In the genomic region with DNA sequence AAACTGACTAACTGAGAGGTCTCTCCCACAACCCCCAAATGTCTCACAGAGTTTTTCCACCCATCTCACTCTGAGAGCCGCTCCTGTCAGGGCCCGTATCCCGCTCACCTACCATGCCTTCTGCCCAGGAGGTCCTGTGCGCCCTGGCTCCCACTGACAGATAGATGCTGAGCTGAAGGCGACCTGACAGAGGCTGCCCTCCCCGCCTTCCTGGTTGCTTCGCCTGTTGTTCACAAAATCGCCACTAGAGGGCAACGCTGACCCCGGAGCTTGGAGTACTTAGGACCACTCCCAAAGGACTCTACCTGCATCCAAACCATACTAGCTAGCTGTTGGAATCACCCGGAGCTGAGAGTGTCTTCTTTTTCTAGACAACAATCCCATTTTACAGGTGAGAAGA, we compare ENCODE assay signal across 8 mouse cellular contexts. TPM values are rescaled to one million over a fixed set of nuclear protein-coding genes. Genes with fewer than 3 reads are reported as not detected.
A peak's percentile ranks its signal among the peaks of the same experiment; 100 is the strongest.
DNase-seq lines count a peak whose midpoint lies in the region; ATAC-seq and TF ChIP-seq lines count a peak whose summit lies in the region.

No protein-coding gene starts in this region.

- H3K4me1 ChIP-seq in liver, embryonic 12.5 days, result no peaks in the 10 kb centered on the region
- no peaks in the 10 kb centered on the region for H3K4me1 ChIP-seq in intestine, postnatal 0 days (replicated peaks; ENCODE audit: control insufficient read depth, insufficient read depth, low read length)
- H3K4me1 ChIP-seq in liver, embryonic 11.5 days (replicated peaks; ENCODE audit: control insufficient read depth, insufficient read depth, low read length), result no peaks in the 10 kb centered on the region
- no peaks in the 10 kb centered on the region for H3K4me1 ChIP-seq in neural tube, embryonic 11.5 days (ENCODE audit: control insufficient read depth, insufficient read depth, low read length)
- no peaks in the 10 kb centered on the region for H3K4me1 ChIP-seq in stomach, embryonic 16.5 days (ENCODE audit: control insufficient read depth, insufficient read depth, low read length)

- H3K9ac ChIP-seq in liver, embryonic 12.5 days, result no peak overlapping the region
- H3K9ac ChIP-seq in intestine, postnatal 0 days (ENCODE audit: low read depth, low read length), result no peak overlapping the region
- no peak overlapping the region for H3K9ac ChIP-seq in liver, embryonic 11.5 days (ENCODE audit: low read depth, low read length)
- H3K9ac ChIP-seq in neural tube, embryonic 11.5 days (ENCODE audit: low read length), result no peak overlapping the region
- H3K9ac ChIP-seq in stomach, embryonic 16.5 days (ENCODE audit: low read length), result no peak overlapping the region

- no peak overlapping the region for H3K4me2 ChIP-seq in liver, embryonic 12.5 days
- no peak overlapping the region for H3K4me2 ChIP-seq in intestine, postnatal 0 days (replicated peaks; ENCODE audit: low read depth)
- H3K4me2 ChIP-seq in liver, embryonic 11.5 days, result no peak overlapping the region
- H3K4me2 ChIP-seq in neural tube, embryonic 11.5 days (ENCODE audit: low read depth), result no peak overlapping the region
- no peak overlapping the region for H3K4me2 ChIP-seq in stomach, embryonic 16.5 days (ENCODE audit: low read depth, low read length)

- TF ChIP-seq CTCF in intestine, postnatal 0 days (IDR thresholded peaks at IDR 0.05; ENCODE audit: low read depth), result peak; percentile 91

- no peak for ATAC-seq in liver, embryonic 12.5 days
- no peak for ATAC-seq in intestine, postnatal 0 days
- ATAC-seq in liver, embryonic 11.5 days (replicated peaks; ENCODE audit: low FRiP score), result peak; percentile 51
- no peak for ATAC-seq in neural tube, embryonic 11.5 days (ENCODE audit: insufficient read depth, low FRiP score, low TSS enrichment)
- peak; percentile 14; the same call in 1 of the 2 replicates for ATAC-seq in stomach, embryonic 16.5 days (ENCODE audit: insufficient read depth, low FRiP score)

- DNase-seq in liver, result peak; percentile 73
- DNase-seq in cerebellum, postnatal 14 days, result peak; percentile 85 to 90
- DNase-seq in gastrocnemius, adult 18-20 months (ENCODE audit: low spot score), result peak; percentile 71
- DNase-seq in liver, embryonic 11.5 days (ENCODE audit: low spot score), result peak; percentile 73
- peak; percentile 86 for DNase-seq in neural tube, embryonic 11.5 days (ENCODE audit: low spot score)

- 1% methylated on average over 11 of the region's 11 CpGs for WGBS in liver, embryonic 12.5 days (ENCODE audit: insufficient replicate concordance)
- 3% methylated on average over 11 of the region's 11 CpGs for WGBS in intestine, postnatal 0 days
- 4% methylated on average over 11 of the region's 11 CpGs for WGBS in liver, embryonic 11.5 days
- 2% methylated on average over 11 of the region's 11 CpGs for WGBS in neural tube, embryonic 11.5 days
- 3% methylated on average over 11 of the region's 11 CpGs for WGBS in stomach, embryonic 16.5 days

- no peaks in the 10 kb centered on the region for H3K36me3 ChIP-seq in liver, embryonic 12.5 days
- H3K36me3 ChIP-seq in intestine, postnatal 0 days (ENCODE audit: control insufficient read depth, insufficient read depth), result no peaks in the 10 kb centered on the region
- no peaks in the 10 kb centered on the region for H3K36me3 ChIP-seq in liver, embryonic 11.5 days (ENCODE audit: control insufficient read depth, insufficient read depth, low read length)
- no peaks in the 10 kb centered on the region for H3K36me3 ChIP-seq in neural tube, embryonic 11.5 days (ENCODE audit: control insufficient read depth, insufficient read depth, low read length)
- no peaks in the 10 kb centered on the region for H3K36me3 ChIP-seq in stomach, embryonic 16.5 days (ENCODE audit: control insufficient read depth, insufficient read depth, low read length)

- H3K9me3 ChIP-seq in liver, embryonic 12.5 days (replicated peaks), result no peaks in the 10 kb centered on the region
- no peaks in the 10 kb centered on the region for H3K9me3 ChIP-seq in intestine, postnatal 0 days (ENCODE audit: control insufficient read depth)
- no peaks in the 10 kb centered on the region for H3K9me3 ChIP-seq in liver, embryonic 11.5 days (ENCODE audit: control insufficient read depth, low read length)
- no peaks in the 10 kb centered on the region for H3K9me3 ChIP-seq in neural tube, embryonic 11.5 days (ENCODE audit: control insufficient read depth, low read length)
- no peaks in the 10 kb centered on the region for H3K9me3 ChIP-seq in stomach, embryonic 16.5 days (replicated peaks; ENCODE audit: control insufficient read depth, low read length)

- peaks cover 6% of the 10 kb centered on the region for H3K27me3 ChIP-seq in liver, embryonic 12.5 days (replicated peaks)
- H3K27me3 ChIP-seq in intestine, postnatal 0 days (replicated peaks; ENCODE audit: control insufficient read depth, insufficient read depth, low read length), result peaks cover 3% of the 10 kb centered on the region; the same call in 1 of the 2 replicates
- H3K27me3 ChIP-seq in liver, embryonic 11.5 days (replicated peaks; ENCODE audit: control insufficient read depth, insufficient read depth, low read length), result no peaks in the 10 kb centered on the region
- H3K27me3 ChIP-seq in neural tube, embryonic 11.5 days (ENCODE audit: control insufficient read depth, insufficient read depth, low read length), result no peaks in the 10 kb centered on the region
- no peaks in the 10 kb centered on the region for H3K27me3 ChIP-seq in stomach, embryonic 16.5 days (ENCODE audit: control insufficient read depth, insufficient read depth, low read length)

- H3K4me3 ChIP-seq in liver, embryonic 12.5 days, result no peak overlapping the region
- H3K4me3 ChIP-seq in intestine, postnatal 0 days (ENCODE audit: low read depth, low read length), result no peak overlapping the region
- no peak overlapping the region for H3K4me3 ChIP-seq in liver, embryonic 11.5 days (ENCODE audit: low read depth, low read length)
- no peak overlapping the region for H3K4me3 ChIP-seq in neural tube, embryonic 11.5 days (ENCODE audit: low read depth, low read length)
- H3K4me3 ChIP-seq in stomach, embryonic 16.5 days (replicated peaks; ENCODE audit: low read length), result no peak overlapping the region

- no peak overlapping the region for H3K27ac ChIP-seq in liver, embryonic 12.5 days
- no peak overlapping the region for H3K27ac ChIP-seq in intestine, postnatal 0 days (ENCODE audit: low read depth, low read length)
- H3K27ac ChIP-seq in liver, embryonic 11.5 days (ENCODE audit: low read depth, low read length), result no peak overlapping the region
- no peak overlapping the region for H3K27ac ChIP-seq in neural tube, embryonic 11.5 days (ENCODE audit: low read depth, low read length)
- H3K27ac ChIP-seq in stomach, embryonic 16.5 days (ENCODE audit: low read length), result no peak overlapping the region

RNA-seq across cellular contexts. Expression of a gene that starts 30.0 kb away (rescaled TPM):
- 648 and 660 TPM in 2 replicates for polyA plus RNA-seq in liver, embryonic 12.5 days (2016; fragmentation: Nextera tagmentation; extraction: Ambion mirVana)
- total RNA-seq in gastrocnemius, adult 18-20 months (2021), result 100 to 1,000 TPM in 1 of 2 experiments, 10 to 100 TPM in 1; 99.3 to 113 TPM
- 172 and 188 TPM in 2 replicates for polyA plus RNA-seq in intestine, postnatal 0 days (2015; fragmentation: Nextera tagmentation; extraction: Ambion mirVana)
- 828 and 901 TPM in 2 replicates for polyA plus RNA-seq in liver, embryonic 11.5 days (2014; fragmentation: Nextera tagmentation; extraction: Ambion mirVana)
- polyA plus RNA-seq in neural tube, embryonic 11.5 days (2014; fragmentation: Nextera tagmentation; extraction: Ambion mirVana), result 368 and 376 TPM in 2 replicates
- polyA plus RNA-seq in stomach, embryonic 16.5 days (2015; fragmentation: Nextera tagmentation; extraction: Ambion mirVana), result 346 and 382 TPM in 2 replicates

RNA-seq across cellular contexts. Expression of a gene that starts 36.8 kb away (rescaled TPM):
- polyA plus RNA-seq in liver, embryonic 12.5 days (2016; fragmentation: Nextera tagmentation; extraction: Ambion mirVana), result 0.19 TPM in 1 of 2 replicates, not detected in the other
- not detected for total RNA-seq in gastrocnemius, adult 18-20 months (2021)
- polyA plus RNA-seq in intestine, postnatal 0 days (2015; fragmentation: Nextera tagmentation; extraction: Ambion mirVana), result 4.3 and 4.5 TPM in 2 replicates
- polyA plus RNA-seq in liver, embryonic 11.5 days (2014; fragmentation: Nextera tagmentation; extraction: Ambion mirVana), result not detected in 2 replicates
- polyA plus RNA-seq in neural tube, embryonic 11.5 days (2014; fragmentation: Nextera tagmentation; extraction: Ambion mirVana), result 0.35 TPM in 1 of 2 replicates, not detected in the other
- not detected in 2 replicates for polyA plus RNA-seq in stomach, embryonic 16.5 days (2015; fragmentation: Nextera tagmentation; extraction: Ambion mirVana)

RNA-seq across cellular contexts. Expression of a gene that starts 36.9 kb away (rescaled TPM):
- not detected in 2 replicates for polyA plus RNA-seq in liver, embryonic 12.5 days (2016; fragmentation: Nextera tagmentation; extraction: Ambion mirVana)
- not detected for total RNA-seq in gastrocnemius, adult 18-20 months (2021)
- not detected in 2 replicates for polyA plus RNA-seq in intestine, postnatal 0 days (2015; fragmentation: Nextera tagmentation; extraction: Ambion mirVana)
- not detected in 2 replicates for polyA plus RNA-seq in liver, embryonic 11.5 days (2014; fragmentation: Nextera tagmentation; extraction: Ambion mirVana)
- polyA plus RNA-seq in neural tube, embryonic 11.5 days (2014; fragmentation: Nextera tagmentation; extraction: Ambion mirVana), result not detected in 2 replicates
- polyA plus RNA-seq in stomach, embryonic 16.5 days (2015; fragmentation: Nextera tagmentation; extraction: Ambion mirVana), result not detected in 2 replicates

Comparison
In these comparisons a context has a peak if more than half of its experiments do, and no peak if none do; other contexts are left out.
1. ATAC-seq: peak in liver, embryonic 11.5 days (single experiment) and stomach, embryonic 16.5 days (single experiment); none in liver, embryonic 12.5 days (single experiment), intestine, postnatal 0 days (single experiment) and neural tube, embryonic 11.5 days (single experiment).
2. Peak in every context shown above with its lines, with median percentiles within 50 percentile points of each other: DNase-seq.